Mouse (Mus musculus): ENCODE measurements around the gene Mpzl2. TPM values are rescaled to one million over a fixed set of nuclear protein-coding genes. Genes with fewer than 3 reads are reported as not detected.

The Mpzl2 gene
- 1 to 10 TPM in 1 of 2 experiments, under 1 TPM in 1; 0.76 to 1.2 TPM for total RNA-seq (2021)

DNA sequence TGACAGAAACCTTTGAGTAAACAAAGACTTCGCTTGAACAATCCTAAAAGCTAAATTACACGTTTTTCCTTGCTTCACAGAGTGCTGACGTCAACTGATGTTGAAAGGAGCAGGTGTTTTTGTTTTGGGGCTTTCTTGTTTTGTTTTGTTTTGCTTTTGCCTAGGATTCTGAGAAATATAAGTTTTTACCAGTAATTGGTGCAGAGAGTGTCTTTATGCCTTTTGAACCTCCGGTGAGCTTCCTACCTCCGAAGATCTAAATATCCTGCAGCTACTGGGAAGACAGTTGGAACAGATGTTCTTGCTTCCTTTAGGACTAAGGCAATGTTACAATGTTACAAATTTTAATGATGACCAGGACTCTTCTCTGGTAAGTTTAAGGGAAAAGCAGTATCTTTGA, at the start of gene Mpzl2:
Mpzl2 (plus strand) TSS at position 301 of the 400 bp plus-strand sequence.
- intact Hi-C loops (cut with DNase I) = no loop called here
- no peak for DNase-seq

DNA sequence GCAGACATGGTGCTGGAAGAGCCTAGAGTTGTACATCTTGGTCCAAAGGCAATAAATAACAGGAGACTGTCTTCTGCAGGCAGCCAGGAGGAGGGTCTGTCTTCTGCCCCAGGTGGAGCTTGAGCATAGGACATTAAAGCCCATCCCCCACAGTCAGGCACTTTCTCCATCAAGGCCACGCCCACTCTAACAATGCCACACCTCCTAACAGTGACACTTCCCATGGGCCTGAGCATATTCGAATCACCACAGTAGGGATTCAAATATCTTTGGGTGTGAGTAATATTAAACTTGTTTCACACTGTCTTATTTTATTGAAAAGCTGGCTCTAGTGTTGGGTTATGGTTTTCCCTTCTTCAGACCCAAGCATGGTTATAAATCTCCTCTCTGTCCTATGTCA, 47.8 kb upstream of the Mpzl2 start:
- DNase-seq = no peak
- intact Hi-C loops (cut with DNase I) = no loop called here

DNA sequence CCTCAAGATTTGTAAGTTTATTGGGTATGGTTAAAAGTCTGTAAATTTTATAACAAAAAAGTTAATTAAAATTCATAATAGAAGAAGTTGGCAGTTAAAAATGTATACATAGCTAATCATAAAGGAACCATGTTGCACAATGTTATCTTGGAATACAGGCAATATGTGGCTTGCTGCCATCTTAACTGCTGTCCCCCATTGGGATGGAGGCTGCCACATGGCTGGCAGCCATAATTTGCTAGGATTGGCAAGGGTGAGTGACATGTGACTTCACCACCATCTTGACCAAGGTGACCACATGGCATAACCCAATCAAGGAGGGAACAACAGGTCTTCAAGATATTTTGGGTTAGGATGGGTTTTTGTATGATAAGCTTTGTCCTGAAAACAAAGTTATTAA, 47.3 kb upstream of the Mpzl2 start:
- DNase-seq = no peak
- intact Hi-C loops (cut with DNase I) = no loop called here

DNA sequence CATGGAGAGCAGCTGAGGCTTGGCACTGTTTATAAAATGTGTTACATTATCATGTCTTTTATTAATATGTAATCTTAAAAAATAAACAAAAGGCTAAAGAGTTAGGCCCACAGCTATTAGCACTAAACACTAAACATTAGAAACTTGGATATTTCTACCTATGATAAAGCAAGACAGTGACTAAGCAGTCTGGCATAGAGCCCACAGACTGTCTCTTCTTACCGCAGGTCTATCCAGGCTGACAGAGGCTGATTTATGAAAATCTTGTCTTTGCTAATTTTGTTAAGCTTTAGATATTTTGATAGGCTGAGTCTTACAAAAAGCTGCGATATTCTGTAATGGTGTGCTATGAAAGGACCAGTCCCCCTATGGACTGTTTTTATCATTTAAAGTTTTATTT, 46.3 kb upstream of the Mpzl2 start:
- intact Hi-C loops (cut with DNase I) = no loop called here
- DNase-seq = no peak

DNA sequence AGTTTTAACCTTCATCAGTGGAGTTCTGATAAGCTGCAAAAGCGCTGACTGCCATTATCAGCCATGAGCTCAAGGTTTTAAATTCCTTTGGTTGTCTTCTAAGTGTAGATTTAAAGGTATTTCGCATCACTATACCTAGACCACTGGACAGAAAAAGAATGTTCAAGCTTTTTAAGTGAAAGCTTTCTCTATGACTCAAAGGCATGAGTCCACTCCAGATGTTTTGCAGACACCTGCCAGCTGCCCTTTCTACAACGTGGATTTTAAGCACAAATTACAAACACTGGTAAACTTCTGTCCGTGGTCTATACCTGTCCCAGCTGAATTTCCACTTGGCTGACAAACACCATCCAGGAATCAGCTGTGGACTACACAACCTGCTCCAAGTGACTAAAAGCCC, 44.6 kb upstream of the Mpzl2 start:
- intact Hi-C loops (cut with DNase I) = no loop called here
- no peak for DNase-seq

DNA sequence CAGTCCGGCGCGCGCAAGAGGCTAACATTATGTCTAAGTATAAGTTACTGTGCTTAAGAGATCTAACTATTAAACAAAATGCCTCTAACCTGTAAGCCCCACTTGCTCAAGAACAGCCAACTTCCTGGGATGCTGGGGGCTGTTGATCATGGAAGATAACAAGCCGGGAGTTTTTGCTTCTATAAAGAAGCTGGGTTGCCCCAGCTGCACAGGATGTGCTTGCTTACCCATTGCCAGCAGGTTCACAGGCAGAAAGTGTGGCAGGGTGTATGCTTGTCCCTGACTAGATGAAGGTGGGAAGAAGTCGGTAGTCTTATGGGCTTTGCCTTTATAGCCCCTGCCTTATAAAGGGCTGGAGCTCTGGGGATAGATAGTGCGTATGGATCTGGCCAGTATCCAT, 43.0 kb upstream of the Mpzl2 start:
- DNase-seq = no peak
- intact Hi-C loops (cut with DNase I) = no loop called here

DNA sequence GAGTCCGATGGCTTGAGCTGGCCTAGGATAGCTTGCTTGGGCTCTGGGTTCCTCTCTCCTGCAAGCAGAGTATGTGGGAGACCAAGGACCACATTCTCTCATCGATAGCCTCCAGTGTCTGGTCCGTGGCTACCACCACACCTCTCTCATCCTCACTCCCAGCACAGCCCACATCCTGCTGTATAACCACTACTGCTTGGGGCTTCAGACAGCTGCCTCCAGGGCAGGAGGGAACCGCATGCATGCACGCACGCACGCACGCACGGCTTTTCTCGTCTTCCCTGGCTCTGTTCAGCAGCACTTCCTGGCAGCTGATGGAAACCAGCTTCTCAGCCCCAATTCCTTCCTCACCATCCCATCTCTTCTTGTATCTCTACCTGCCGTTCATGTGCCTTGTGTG, 41.5 kb upstream of the Mpzl2 start:
- intact Hi-C loops (cut with DNase I) = no loop called here
- no peak for DNase-seq

DNA sequence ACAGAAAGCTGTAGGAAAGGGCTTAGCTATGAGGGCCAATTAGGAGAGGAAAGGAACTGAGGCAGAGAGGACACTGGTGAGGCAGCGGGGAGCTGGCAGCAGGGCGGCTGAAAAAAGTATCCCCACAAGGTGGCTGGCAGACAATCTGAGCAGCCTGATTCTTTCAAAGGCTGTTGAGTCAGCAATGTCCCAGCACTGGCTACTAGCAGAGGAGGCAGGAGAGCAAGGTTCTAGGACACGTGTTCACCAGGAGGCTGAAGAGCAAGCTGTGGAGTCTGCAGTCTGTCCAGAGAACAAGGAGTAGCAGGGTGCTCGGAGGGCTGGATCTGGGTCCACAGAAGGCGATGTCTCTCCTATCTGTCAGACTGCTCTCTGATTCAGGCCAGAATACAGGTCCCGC, 40.4 kb upstream of the Mpzl2 start:
- intact Hi-C loops (cut with DNase I) = no loop called here

DNA sequence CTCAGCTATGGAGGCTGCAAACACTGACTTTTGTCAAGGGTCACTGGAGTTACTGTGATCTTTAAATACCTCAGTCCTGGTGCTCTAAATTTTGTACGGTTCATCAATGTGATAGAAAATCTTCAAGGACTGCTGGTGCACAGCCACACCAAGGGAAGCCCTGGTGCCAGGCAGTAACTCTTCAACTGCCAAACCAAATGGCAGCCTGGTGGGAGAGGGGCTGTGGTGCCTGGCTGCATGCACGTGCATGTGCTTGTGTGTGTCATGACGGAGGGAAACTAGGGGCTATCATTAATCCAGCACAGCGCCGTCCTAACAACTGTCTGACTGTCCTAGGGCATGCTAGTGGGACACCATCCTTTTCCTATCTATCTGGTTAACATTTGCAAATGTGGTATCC, 39.8 kb upstream of the Mpzl2 start:
- intact Hi-C loops (cut with DNase I) = no loop called here
- DNase-seq = no peak

More for the DNA sequence above, 40.4 kb upstream of the Mpzl2 start:
- no peak for DNase-seq

DNA sequence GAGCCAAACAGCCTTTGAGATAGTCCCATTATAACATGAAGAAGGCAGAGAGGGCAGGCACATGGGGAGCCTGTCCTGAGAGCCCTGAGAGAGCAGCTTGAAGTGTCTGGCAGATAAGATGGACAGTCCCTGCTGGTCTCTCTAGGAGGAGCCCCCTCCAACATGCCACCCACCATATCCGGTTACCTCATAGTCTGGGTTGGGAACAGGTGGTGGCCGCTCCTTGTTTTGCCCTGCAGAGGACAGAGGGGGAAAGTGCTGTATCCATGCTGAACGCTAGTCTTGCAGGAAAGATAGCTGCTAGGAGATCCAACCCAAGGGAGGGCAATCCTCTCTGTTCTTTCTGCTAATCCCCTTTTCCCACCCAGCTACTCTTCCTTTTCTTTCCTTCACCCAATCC, 39.4 kb upstream of the Mpzl2 start:
- intact Hi-C loops (cut with DNase I) = no loop called here
- DNase-seq = no peak

DNA sequence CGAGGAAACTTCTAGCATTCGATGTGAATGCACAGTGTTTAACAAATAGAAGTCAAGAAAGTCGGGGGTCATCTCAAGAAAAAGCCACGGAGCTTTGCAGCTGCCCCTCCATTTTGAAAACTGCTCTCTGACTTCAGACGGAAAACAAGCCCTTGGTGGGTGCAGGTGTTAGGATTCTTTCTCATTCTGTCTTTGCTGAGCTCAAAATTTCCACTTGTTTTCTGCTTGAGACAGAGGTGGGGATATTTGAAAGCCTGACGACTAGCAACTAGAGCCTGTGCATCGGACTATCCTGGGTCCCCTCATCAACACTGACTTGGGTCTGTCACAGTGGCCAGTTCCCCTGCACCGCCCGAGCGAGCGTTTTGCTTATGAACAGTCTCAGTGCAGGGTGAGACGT, 32.2 kb upstream of the Mpzl2 start:
- intact Hi-C loops (cut with DNase I) = no loop called here
- DNase-seq = no peak

DNA sequence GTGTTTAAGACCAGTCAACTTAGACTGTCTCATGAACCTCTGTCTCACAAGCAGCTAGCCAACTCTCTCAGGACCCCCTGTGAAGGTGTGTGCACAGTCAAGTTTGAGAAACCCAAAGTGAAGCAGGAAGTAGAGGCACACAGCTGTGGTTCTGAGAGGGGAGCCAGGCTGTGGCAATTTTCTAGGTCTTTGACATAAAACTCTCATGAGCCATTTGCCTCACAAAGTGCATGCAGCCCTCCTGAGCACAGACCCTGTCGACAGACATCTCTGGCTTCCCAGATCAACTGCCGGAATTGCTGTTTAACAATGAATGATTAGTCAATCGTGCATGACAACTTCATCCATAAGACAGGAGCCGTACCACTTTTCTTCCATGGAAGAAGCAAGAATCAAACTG, 31.3 kb upstream of the Mpzl2 start:
- intact Hi-C loops (cut with DNase I) = no loop called here
- no peak for DNase-seq

DNA sequence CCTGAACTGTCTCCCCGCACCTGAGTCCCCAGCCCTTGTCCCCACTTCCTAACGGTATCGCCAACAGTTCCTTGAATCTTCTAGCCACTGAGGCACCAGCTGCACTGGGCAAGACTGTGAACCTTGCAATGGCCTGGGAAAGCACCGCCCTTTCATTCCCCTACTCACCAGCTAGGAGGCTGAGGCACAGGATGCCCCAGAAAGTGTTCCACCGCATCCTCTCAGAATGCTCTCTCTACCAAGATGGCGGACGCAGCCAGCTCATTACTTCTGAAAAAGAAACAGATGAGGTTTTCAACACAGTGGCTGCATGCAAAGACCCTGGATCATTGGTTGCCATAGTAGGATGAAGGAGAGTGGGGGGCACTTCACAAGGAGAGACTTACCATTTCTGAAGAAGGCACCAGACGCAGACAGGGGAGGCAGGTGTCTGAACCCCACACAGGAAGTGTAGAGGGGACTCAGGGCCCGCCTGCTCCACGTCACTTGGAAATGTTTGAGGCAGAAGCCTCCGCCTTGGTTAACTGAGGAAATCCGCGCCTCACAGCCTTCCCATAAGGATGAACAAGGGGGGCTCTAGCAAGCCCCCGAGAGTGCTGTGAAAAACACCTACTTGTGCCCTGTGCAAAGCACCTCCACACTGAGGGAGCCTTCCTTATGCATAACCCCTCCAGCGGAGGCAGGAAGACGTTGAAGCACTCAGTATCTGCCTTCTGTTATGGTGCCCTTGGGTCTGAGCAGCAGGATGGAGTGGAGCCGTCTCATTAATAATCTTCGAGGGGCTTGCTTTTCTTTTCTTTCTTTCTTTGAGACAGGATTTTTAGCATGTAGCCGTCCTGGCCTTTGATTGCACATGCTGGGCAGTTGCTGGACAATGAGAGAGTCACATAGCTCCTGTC, 30.2 kb upstream of the Mpzl2 start, which contains the start of gene Cd3e:
Cd3e (minus strand) TSS at position 448 of the 899 bp plus-strand sequence.
- intact Hi-C loops (cut with DNase I) = no loop called here
- no peak for DNase-seq

DNA sequence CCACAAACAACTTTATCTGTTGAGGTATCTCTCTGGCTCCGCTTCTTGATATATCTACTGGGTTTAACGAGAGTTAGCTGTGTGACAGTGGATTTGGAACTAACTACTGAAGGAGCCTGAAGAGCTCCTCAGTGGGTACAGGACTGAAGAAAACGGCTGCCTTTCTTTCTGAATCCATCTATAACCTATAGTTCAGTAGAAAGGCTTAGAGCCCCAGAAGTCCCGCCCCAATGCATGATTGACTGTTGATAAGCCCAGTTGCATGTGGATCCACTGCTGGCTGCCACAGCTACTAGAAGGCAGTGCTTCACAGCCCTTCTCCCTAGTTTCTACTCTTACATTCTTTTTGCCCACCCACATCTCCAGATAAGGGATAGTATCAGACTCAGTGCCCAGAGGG, 29.1 kb upstream of the Mpzl2 start:
- no peak for DNase-seq
- intact Hi-C loops (cut with DNase I) = no loop called here

DNA sequence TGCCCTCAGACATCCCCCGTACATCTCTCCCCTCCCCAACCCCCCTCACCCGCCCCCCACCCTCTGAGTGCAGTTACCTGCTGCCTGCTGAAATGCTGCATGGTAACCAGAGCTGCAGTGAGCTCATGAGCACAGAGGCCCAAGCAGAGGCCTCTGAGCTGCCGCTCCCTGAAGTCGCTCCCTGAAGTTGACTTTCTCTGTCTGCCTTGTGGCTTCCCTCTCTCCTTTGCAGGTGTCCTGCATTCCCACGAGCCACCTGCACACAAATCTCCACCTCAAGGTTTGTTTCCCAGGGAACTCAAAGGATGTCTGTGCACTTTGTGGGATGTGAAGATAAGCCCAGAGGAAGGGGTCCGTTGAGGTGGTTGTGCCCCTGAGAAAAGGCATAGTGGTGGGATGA, 28.3 kb upstream of the Mpzl2 start:
- intact Hi-C loops (cut with DNase I) = no loop called here
- DNase-seq = no peak

DNA sequence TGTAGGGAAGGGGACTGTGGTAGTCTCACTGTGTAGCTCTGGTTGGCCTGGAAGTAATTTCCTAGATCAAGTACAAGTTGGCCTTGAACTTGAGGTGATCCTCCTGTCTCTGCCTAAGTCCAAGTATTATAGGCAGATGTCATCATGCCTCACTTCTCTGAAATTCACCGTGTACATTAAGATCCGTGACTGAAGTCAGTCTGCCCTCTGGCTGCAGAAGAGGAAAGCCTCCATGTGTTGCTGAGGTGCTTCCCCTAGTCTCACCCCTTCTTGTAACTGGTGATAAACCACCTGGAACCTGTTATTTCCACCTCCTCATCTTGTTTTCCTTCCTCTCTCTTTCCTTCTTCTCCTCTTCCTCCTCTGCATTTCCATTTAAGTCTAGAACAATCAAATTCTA, 24.7 kb upstream of the Mpzl2 start:
- no peak for DNase-seq
- intact Hi-C loops (cut with DNase I) = no loop called here

DNA sequence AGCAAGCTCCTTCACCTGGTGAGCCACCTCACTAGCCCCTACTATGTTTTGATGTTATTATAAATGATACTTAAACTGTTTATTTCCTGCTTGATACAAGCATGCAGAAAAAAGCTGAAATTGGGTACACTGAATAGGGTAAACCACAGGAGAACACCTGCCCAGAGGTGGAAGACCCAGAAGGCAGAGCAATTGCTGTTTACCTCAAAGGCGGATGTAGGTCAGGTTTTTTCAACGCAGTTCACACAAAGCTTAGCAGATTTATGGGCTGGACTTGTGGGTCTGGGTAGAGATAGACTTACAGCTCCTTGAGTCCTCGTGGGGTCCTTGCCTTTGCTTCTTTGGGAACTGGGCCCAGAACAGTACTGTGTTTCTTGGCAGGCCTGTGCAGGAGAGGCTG, 23.8 kb upstream of the Mpzl2 start:
- intact Hi-C loops (cut with DNase I) = no loop called here

DNA sequence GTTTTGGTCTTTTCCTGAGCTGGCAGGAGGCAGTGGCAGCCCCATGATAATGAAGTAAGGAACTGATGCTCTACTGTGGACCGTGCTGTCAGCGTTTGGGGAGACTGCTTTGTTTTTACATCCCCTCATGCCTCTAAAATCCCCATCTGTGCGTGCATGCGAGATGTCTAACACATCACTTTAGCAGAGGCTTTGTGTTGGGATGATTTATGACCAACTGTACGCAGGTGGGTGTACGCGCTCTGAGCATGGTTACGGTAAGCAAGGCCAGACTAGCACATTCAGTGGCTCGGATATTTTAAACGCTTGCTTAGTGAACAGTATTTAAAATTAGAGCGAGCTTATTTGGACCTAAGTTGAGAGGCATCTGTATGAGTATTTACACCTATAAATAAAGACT, 21.6 kb upstream of the Mpzl2 start:
- no peak for DNase-seq
- intact Hi-C loops (cut with DNase I) = no loop called here

More for the DNA sequence above, 23.8 kb upstream of the Mpzl2 start:
- no peak for DNase-seq

DNA sequence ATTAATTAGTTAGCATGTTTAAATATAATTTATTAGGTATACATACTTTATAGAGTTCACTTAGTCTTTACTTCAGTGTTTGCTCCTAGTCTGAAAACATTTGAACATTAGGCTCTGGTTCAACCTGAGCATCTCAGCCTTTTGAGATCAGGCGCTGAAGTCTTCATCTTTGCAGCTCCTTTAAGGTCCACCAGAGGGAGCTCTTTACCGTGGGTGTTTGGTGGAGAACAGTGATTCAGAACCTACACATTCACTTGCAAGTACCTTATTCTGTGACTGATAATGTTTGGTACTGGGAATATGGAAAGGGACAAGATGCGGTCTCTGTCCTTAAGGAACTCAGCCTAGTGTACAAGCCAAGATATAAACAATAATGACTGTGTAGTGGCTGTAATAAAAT, 16.8 kb upstream of the Mpzl2 start:
- intact Hi-C loops (cut with DNase I) = loop anchor here (1.0 kb wide), 2 partner anchors 26 to 124 kb away; no protein-coding TSS in a partner anchor
- peak; percentile 44 to 53 for DNase-seq

DNA sequence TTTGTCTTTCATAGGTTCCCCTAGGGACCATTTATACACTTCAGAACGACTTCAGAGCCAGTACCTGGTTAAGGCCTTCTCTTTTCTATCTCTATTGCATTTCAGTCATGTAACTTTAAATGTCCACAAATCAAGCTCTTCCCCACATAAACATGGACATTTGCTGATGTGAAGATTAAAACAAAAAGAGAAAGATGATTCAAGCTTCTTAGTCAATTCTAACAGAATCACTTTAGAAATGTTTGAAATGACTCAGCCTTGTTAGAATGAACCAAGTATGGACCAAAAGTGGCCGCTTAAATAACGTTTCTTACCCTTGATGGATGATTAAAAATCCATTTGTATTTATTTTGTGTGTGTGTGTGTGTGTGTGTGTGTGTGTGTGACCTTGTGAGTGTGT, 16.0 kb upstream of the Mpzl2 start:
- DNase-seq = no peak
- intact Hi-C loops (cut with DNase I) = loop anchor here (1.0 kb wide), 1 partner anchor 25 kb away; no protein-coding TSS in a partner anchor

DNA sequence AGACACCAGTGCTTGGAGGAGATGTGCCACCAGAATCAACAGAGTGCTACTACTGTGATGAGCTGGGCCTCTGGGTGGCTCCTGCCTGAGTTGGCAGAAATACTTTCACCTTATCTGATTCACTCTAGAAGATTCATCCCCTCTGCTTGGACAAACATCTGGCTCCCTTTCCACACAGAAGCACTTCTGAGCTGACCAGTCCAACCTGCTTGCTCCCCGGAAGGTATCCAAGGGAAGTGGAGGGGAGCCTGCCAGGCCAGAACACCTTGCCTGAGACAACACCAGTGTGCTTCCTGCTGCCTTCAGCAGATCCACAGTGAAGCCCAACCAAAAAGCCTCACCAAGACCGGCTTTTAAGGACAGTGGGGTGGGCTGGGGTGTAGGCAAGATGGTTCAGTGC, 15.4 kb upstream of the Mpzl2 start:
- no peak for DNase-seq
- intact Hi-C loops (cut with DNase I) = no loop called here

DNA sequence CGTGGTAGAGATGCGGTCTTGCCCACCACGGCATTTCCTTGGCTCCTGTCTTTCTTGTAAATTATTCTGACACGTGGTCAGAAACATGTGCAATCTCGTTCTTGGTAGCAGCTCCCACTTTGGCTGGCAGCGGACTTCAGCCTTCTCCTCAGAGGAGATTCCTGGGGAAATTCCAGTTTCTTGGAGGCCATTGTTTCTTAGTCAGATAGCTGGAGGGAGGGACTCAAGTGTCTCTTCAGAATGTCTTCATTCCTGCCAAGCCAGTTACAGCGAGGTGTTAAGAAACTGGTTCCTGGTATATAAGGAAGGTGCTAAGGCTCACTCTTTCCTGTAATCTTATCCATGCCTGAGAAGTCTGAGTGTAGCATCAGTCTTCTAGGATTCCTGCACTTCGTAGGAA, 12.2 kb upstream of the Mpzl2 start:
- no peak for DNase-seq
- intact Hi-C loops (cut with DNase I) = no loop called here

DNA sequence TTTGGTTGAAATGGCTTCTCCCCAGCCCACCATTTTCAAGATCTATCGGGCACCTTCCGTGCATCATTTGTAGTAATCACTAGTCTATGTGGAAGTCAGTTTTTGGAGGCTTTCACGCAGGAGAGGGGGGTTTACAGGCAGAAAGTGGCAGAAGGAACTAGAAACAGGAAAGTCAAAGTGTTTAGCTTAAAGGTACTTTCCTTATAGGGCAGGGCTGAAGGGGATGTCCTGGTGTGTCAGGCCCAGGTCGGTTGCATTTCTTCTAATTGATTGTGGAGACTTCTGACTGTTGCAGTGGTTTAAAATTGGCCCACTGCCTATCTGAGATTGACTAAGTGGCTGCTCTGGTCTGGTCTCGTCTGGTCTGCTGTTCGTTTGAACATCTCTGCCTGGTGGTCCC, 9.3 kb upstream of the Mpzl2 start:
- no peak for DNase-seq
- intact Hi-C loops (cut with DNase I) = no loop called here

Data from heart, postnatal 36 days (tissue).